Comparison of ENCODE assay signal across 11 mouse cellular contexts in the genomic region with DNA sequence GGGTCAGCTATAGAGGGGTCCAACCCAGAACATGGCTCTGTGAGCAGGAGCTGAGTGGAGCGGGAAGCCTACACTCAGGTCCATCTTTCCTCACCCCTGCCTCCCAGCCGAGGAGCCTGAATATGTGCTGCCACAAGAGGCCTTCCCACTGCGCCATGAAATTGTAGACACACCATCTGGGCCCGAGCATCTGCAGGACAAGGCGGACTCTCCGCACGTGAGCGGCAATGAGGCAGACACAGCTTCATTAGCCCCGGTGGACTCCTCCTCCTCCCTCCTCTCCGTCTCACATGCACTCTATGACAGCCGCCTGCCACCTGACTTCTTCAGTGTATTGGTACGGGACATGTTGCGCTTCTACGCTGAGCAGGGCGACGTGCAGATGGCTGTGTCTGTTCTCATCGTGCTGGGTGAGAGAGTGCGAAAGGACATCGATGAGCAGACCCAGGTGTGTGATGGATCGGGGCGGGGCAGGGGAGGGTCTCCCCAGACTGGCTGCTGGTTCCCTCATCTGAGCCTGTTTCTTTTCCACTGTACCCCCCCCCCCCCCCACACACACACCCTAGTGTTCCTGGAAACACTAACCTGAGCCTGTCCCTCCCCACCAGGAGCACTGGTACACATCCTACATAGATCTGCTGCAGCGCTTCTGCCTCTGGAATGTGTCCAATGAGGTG. TPM values are rescaled to one million over a fixed set of nuclear protein-coding genes. Genes with fewer than 3 reads are reported as not detected.
A peak's percentile ranks its signal among the peaks of the same experiment; 100 is the strongest.
DNase-seq lines count a peak whose midpoint lies in the region; ATAC-seq and TF ChIP-seq lines count a peak whose summit lies in the region.
"Had no signal": no experiment of that assay in that cellular context is flagged by ENCODE, and none has a peak within 500 bp of the region (broad histone marks: within the 10 kb centered on the region; RNA-seq: fewer than 3 reads in every experiment).

No protein-coding gene starts in this region.

- H3K9me3 ChIP-seq in kidney, embryonic 16.5 days (ENCODE audit: low read length) = no peaks in the 10 kb centered on the region
- H3K9me3 ChIP-seq in embryonic facial prominence, embryonic 10.5 days = no peaks in the 10 kb centered on the region
- no peaks in the 10 kb centered on the region for H3K9me3 ChIP-seq in forebrain, embryonic 12.5 days
- no peaks in the 10 kb centered on the region for H3K9me3 ChIP-seq in liver, embryonic 13.5 days (replicated peaks)
- H3K9me3 ChIP-seq: heart, embryonic 15.5 days had no signal

- no peaks in the 10 kb centered on the region for H3K27me3 ChIP-seq in kidney, embryonic 16.5 days (ENCODE audit: insufficient read depth, low read length)
- no peaks in the 10 kb centered on the region for H3K27me3 ChIP-seq in embryonic facial prominence, embryonic 10.5 days (replicated peaks; ENCODE audit: low read depth, poor library complexity, severe bottlenecking)
- H3K27me3 ChIP-seq in forebrain, embryonic 12.5 days = no peaks in the 10 kb centered on the region
- H3K27me3 ChIP-seq in liver, embryonic 13.5 days = 0 out of 2 replicates have a peak, but pooled peaks cover under 1% of the 10 kb centered on the region
- H3K27me3 ChIP-seq: heart, embryonic 15.5 days had no signal

- peaks cover 30% of the 10 kb centered on the region for H3K36me3 ChIP-seq in kidney, embryonic 16.5 days (ENCODE audit: insufficient read depth, low read length)
- peaks cover 59% of the 10 kb centered on the region for H3K36me3 ChIP-seq in embryonic facial prominence, embryonic 10.5 days (replicated peaks)
- peaks cover 47% of the 10 kb centered on the region for H3K36me3 ChIP-seq in forebrain, embryonic 12.5 days (replicated peaks)
- peaks cover 56% of the 10 kb centered on the region for H3K36me3 ChIP-seq in liver, embryonic 13.5 days

- 86% methylated on average over 22 of the region's 22 CpGs for WGBS in kidney, embryonic 16.5 days
- WGBS in embryonic facial prominence, embryonic 10.5 days = 92% methylated on average over 22 of the region's 22 CpGs
- WGBS in forebrain, embryonic 12.5 days = 92% methylated on average over 22 of the region's 22 CpGs
- 85% methylated on average over 22 of the region's 22 CpGs for WGBS in liver, embryonic 13.5 days (ENCODE audit: insufficient replicate concordance)

- intact Hi-C loops in left cerebral cortex, adult 2 months (cut with DNase I) = no loop called here

- H3K4me1 ChIP-seq in kidney, embryonic 16.5 days (ENCODE audit: insufficient read depth, low read length) = peaks cover 51% of the 10 kb centered on the region
- H3K4me1 ChIP-seq in embryonic facial prominence, embryonic 10.5 days = peaks cover 79% of the 10 kb centered on the region
- peaks cover 80% of the 10 kb centered on the region for H3K4me1 ChIP-seq in forebrain, embryonic 12.5 days
- peaks cover 73% of the 10 kb centered on the region for H3K4me1 ChIP-seq in liver, embryonic 13.5 days (replicated peaks)

- H3K9ac ChIP-seq in kidney, embryonic 16.5 days (replicated peaks; ENCODE audit: low read length) = no peak overlapping the region
- 0 out of 2 replicates have a peak overlapping the region, but pooled peaks have one; percentile 85 for H3K9ac ChIP-seq in forebrain, embryonic 12.5 days
- H3K9ac ChIP-seq in liver, embryonic 13.5 days = no peak overlapping the region; the same call in 1 of the 2 replicates
- H3K9ac ChIP-seq: liver, embryonic 14.5 days had no signal

- DNase-seq in kidney, postnatal 14 days = no peak
- DNase-seq in embryonic facial prominence, embryonic 10.5 days (ENCODE audit: low spot score) = no peak
- DNase-seq in liver, embryonic 13.5 days = no peak
- no peak for DNase-seq in frontal cortex, postnatal 14 days (ENCODE audit: low spot score in 2 of 2)
- DNase-seq in adrenal gland, adult 8-10 months = no peak
- DNase-seq in left cerebral cortex, adult 2 months (ENCODE audit: extremely low spot score in 1 of 2, low spot score in 2 of 2) = no peak

- no peak for TF ChIP-seq CTCF in left cerebral cortex, adult 2 months (IDR thresholded peaks at IDR 0.05)

- H3K27ac ChIP-seq in kidney, embryonic 16.5 days (ENCODE audit: low read length) = peak overlapping the region; percentile 86; the same call in 1 of the 2 replicates
- H3K27ac ChIP-seq in embryonic facial prominence, embryonic 10.5 days (replicated peaks) = no peak overlapping the region
- H3K27ac ChIP-seq in forebrain, embryonic 12.5 days = no peak overlapping the region
- peak overlapping the region; percentile 78; the same call in 1 of the 2 replicates for H3K27ac ChIP-seq in liver, embryonic 13.5 days
- no peak overlapping the region for H3K27ac ChIP-seq in left cerebral cortex, adult 2 months
- H3K27ac ChIP-seq: liver, embryonic 14.5 days had no signal

- ATAC-seq in kidney, embryonic 16.5 days (ENCODE audit: low FRiP score, low TSS enrichment) = no peak
- no peak for ATAC-seq in forebrain, embryonic 12.5 days (ENCODE audit: low FRiP score)
- ATAC-seq in liver, embryonic 13.5 days (ENCODE audit: low read depth) = no peak

- no peak overlapping the region for H3K4me2 ChIP-seq in kidney, embryonic 16.5 days (replicated peaks; ENCODE audit: low read depth, low read length)
- peak overlapping the region; percentile 79; the same call in 1 of the 2 replicates for H3K4me2 ChIP-seq in forebrain, embryonic 12.5 days
- H3K4me2 ChIP-seq in liver, embryonic 13.5 days = peak overlapping the region; percentile 99; the same call in 1 of the 2 replicates

- no peak overlapping the region; the same call in 1 of the 2 replicates for H3K4me3 ChIP-seq in kidney, embryonic 16.5 days (ENCODE audit: low read length)
- H3K4me3 ChIP-seq in embryonic facial prominence, embryonic 10.5 days = peak overlapping the region; percentile 81
- H3K4me3 ChIP-seq in forebrain, embryonic 12.5 days (replicated peaks) = no peak overlapping the region; the same call in 1 of the 2 replicates
- H3K4me3 ChIP-seq in liver, embryonic 13.5 days (replicated peaks) = peak overlapping the region; percentile 85; the same call in 1 of the 2 replicates
- no peak overlapping the region for H3K4me3 ChIP-seq in left cerebral cortex, adult 2 months

RNA-seq across cellular contexts. Expression of a gene that starts 1.0 kb away (rescaled TPM):
- 72.3 and 73.0 TPM in 2 replicates for polyA plus RNA-seq in kidney, embryonic 16.5 days (2015; fragmentation: Nextera tagmentation; extraction: Ambion mirVana)
- 50.5 and 55.1 TPM in 2 replicates for polyA plus RNA-seq in embryonic facial prominence, embryonic 10.5 days (2016; fragmentation: Nextera tagmentation; extraction: Ambion mirVana)
- 65.7 and 69.5 TPM in 2 replicates for polyA plus RNA-seq in forebrain, embryonic 12.5 days (2016; fragmentation: Nextera tagmentation; extraction: Ambion mirVana)
- polyA plus RNA-seq in liver, embryonic 13.5 days (2015; fragmentation: Nextera tagmentation; extraction: Ambion mirVana) = 21.7 and 26.9 TPM in 2 replicates
- 100 to 1,000 TPM; 104 to 137 (median 119) TPM for total RNA-seq in adrenal gland, adult 8-10 months (2022)
- total RNA-seq in left cerebral cortex, adult 2 months (2021) = 10 to 100 TPM; 55.1 to 55.6 TPM

RNA-seq across cellular contexts. Expression of a gene that starts 4.3 kb away (rescaled TPM):
- 33.1 and 35.3 TPM in 2 replicates for polyA plus RNA-seq in kidney, embryonic 16.5 days (2015; fragmentation: Nextera tagmentation; extraction: Ambion mirVana)
- 31.0 and 31.4 TPM in 2 replicates for polyA plus RNA-seq in embryonic facial prominence, embryonic 10.5 days (2016; fragmentation: Nextera tagmentation; extraction: Ambion mirVana)
- polyA plus RNA-seq in forebrain, embryonic 12.5 days (2016; fragmentation: Nextera tagmentation; extraction: Ambion mirVana) = 27.8 and 28.2 TPM in 2 replicates
- polyA plus RNA-seq in liver, embryonic 13.5 days (2015; fragmentation: Nextera tagmentation; extraction: Ambion mirVana) = 11.9 and 14.2 TPM in 2 replicates
- 10 to 100 TPM; 21.9 to 28.0 (median 24.5) TPM for total RNA-seq in adrenal gland, adult 8-10 months (2022)
- total RNA-seq in left cerebral cortex, adult 2 months (2021) = 10 to 100 TPM; 26.8 to 30.9 TPM

RNA-seq across cellular contexts. Expression of a gene that starts 5.5 kb away (rescaled TPM):
- 387 and 393 TPM in 2 replicates for polyA plus RNA-seq in kidney, embryonic 16.5 days (2015; fragmentation: Nextera tagmentation; extraction: Ambion mirVana)
- polyA plus RNA-seq in embryonic facial prominence, embryonic 10.5 days (2016; fragmentation: Nextera tagmentation; extraction: Ambion mirVana) = 396 and 400 TPM in 2 replicates
- polyA plus RNA-seq in forebrain, embryonic 12.5 days (2016; fragmentation: Nextera tagmentation; extraction: Ambion mirVana) = 284 and 288 TPM in 2 replicates
- 130 TPM in 2 replicates for polyA plus RNA-seq in liver, embryonic 13.5 days (2015; fragmentation: Nextera tagmentation; extraction: Ambion mirVana)
- 100 to 1,000 TPM; 184 to 246 (median 214) TPM for total RNA-seq in adrenal gland, adult 8-10 months (2022)
- 100 to 1,000 TPM; 162 to 171 TPM for total RNA-seq in left cerebral cortex, adult 2 months (2021)

RNA-seq across cellular contexts. Expression of a gene that starts 9.4 kb away (rescaled TPM):
- polyA plus RNA-seq in kidney, embryonic 16.5 days (2015; fragmentation: Nextera tagmentation; extraction: Ambion mirVana) = 3.3 and 4.0 TPM in 2 replicates
- polyA plus RNA-seq in embryonic facial prominence, embryonic 10.5 days (2016; fragmentation: Nextera tagmentation; extraction: Ambion mirVana) = 1.2 and 1.4 TPM in 2 replicates
- 5.0 and 5.7 TPM in 2 replicates for polyA plus RNA-seq in forebrain, embryonic 12.5 days (2016; fragmentation: Nextera tagmentation; extraction: Ambion mirVana)
- polyA plus RNA-seq in liver, embryonic 13.5 days (2015; fragmentation: Nextera tagmentation; extraction: Ambion mirVana) = 0.20 and 0.30 TPM in 2 replicates
- 10 to 100 TPM; 14.7 to 79.0 (median 33.0) TPM for total RNA-seq in adrenal gland, adult 8-10 months (2022)
- 10 to 100 TPM; 36.3 to 39.6 TPM for total RNA-seq in left cerebral cortex, adult 2 months (2021)

RNA-seq across cellular contexts. Expression of a gene that starts 13.9 kb away (rescaled TPM):
- polyA plus RNA-seq in kidney, embryonic 16.5 days (2015; fragmentation: Nextera tagmentation; extraction: Ambion mirVana) = 4.0 and 4.3 TPM in 2 replicates
- polyA plus RNA-seq in embryonic facial prominence, embryonic 10.5 days (2016; fragmentation: Nextera tagmentation; extraction: Ambion mirVana) = 0.92 and 1.4 TPM in 2 replicates
- 2.5 and 3.3 TPM in 2 replicates for polyA plus RNA-seq in forebrain, embryonic 12.5 days (2016; fragmentation: Nextera tagmentation; extraction: Ambion mirVana)
- 0.28 and 0.57 TPM in 2 replicates for polyA plus RNA-seq in liver, embryonic 13.5 days (2015; fragmentation: Nextera tagmentation; extraction: Ambion mirVana)
- 10 to 100 TPM in 3 of 4 experiments, 1 to 10 TPM in 1; 7.3 to 36.4 (median 20.8) TPM for total RNA-seq in adrenal gland, adult 8-10 months (2022)
- 10 to 100 TPM; 23.0 to 25.1 TPM for total RNA-seq in left cerebral cortex, adult 2 months (2021)
- total RNA-seq: common myeloid progenitor, adult 5-6 weeks had no signal

Comparison
In these comparisons a context has a peak if more than half of its experiments do, and no peak if none do; other contexts are left out.
1. H3K27ac ChIP-seq: peak in kidney, embryonic 16.5 days (single experiment) and liver, embryonic 13.5 days (single experiment); none in embryonic facial prominence, embryonic 10.5 days (single experiment), forebrain, embryonic 12.5 days (single experiment) and left cerebral cortex, adult 2 months (single experiment).
2. H3K4me3 ChIP-seq: peak in embryonic facial prominence, embryonic 10.5 days (single experiment) and liver, embryonic 13.5 days (single experiment); none in kidney, embryonic 16.5 days (single experiment), forebrain, embryonic 12.5 days (single experiment) and left cerebral cortex, adult 2 months (single experiment).